Mouse (Mus musculus) cerebellum, postnatal 36 days (tissue): ENCODE results near the gene Capn2.

ENCODE experiments used
- DNase-seq, 2 experiments: peaks; one replicate each; pipeline ENCODE4 v3.0.0; 2021 to 2022; ENCODE audit warnings: mixed read lengths in 2 of 2

The Capn2 gene

GRCm38 (mm10) chr1:182516758-182517676 lies at the start of gene Capn2:
Gene Capn2 (minus strand): TSS chr1:182517608.
- peak; percentile 85 to 86 for DNase-seq

DNA sequence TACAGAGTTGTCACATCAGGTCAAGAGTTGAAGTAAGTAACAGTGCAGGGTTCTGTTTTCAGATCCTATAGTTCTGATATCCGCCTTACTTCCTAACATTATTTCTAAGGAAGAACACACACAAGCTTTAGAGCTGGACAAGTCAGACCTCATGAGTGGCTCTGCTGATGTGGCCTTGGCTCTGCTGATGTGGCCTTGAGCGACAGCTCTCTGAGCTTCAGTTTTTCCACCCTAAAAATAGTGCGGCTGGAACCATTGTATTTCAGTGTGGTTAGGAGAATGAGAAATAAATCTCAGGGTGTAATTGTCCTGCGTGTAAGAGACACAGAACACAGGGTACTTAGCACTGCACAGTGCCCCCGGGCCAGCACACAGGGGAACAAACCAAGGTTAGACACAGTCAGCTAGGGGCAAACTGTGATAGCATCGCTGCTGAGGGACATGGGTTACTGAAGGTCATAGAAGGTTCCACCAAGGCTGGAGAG lies 48.0 kb upstream of the Capn2 start:
- no peak for DNase-seq

GRCm38 (mm10) chr1:182564408-182565120 lies 47.2 kb upstream of the Capn2 start, which contains the start of gene Capn8:
Gene Capn8 (plus strand): TSS chr1:182565007.
- DNase-seq, result no peak

- DNase-seq, result no peak
Measured at GRCm38 (mm10) chr1:182562576-182563370, 45.4 kb upstream of the Capn2 start.

GRCm38 (mm10) chr1:182561945-182562514 lies 44.6 kb upstream of the Capn2 start:
- DNase-seq, result no peak

- peak; percentile 28 to 34 for DNase-seq
Measured at GRCm38 (mm10) chr1:182560390-182561098, 43.1 kb upstream of the Capn2 start.

GRCm38 (mm10) chr1:182559530-182559929 lies 42.1 kb upstream of the Capn2 start:
- DNase-seq, result no peak

- DNase-seq, result no peak
Measured at GRCm38 (mm10) chr1:182558271-182558670, 40.9 kb upstream of the Capn2 start.

DNA sequence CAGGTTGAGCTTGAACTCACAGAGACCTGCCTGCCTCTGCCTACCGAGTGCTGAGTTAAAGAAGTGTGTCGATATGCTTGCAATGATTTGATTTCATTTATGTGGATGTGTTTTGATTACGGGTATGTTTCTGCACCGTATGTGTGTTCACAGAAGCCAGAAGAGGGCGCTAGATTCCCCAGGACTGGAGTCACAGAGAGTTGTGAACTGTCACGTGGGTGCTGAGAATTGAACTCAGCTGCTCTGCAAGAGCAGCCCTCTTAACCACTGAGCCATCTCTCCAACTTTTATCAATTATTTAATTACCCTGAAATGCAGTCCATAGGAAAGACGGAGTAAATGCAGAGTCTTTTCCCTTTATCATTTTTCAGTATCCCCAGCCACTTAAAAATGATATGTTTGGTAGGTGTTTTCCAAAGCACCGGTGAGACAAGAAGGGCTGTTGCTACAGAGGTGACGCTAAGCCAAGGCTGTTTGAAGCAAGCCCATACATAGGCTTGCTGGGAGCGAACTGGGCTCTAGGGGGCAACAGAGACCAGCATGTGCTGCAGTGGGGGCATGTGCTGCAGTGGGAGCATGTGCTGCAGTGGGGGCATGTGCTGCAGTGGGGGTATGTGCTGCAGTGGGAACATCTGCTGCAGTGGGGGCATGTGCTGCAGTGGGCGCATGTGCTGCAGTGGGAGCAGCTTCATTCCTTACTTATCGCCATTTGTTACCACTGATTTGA lies 36.4 kb upstream of the Capn2 start:
- DNase-seq, result peak; percentile 40 to 53

DNA sequence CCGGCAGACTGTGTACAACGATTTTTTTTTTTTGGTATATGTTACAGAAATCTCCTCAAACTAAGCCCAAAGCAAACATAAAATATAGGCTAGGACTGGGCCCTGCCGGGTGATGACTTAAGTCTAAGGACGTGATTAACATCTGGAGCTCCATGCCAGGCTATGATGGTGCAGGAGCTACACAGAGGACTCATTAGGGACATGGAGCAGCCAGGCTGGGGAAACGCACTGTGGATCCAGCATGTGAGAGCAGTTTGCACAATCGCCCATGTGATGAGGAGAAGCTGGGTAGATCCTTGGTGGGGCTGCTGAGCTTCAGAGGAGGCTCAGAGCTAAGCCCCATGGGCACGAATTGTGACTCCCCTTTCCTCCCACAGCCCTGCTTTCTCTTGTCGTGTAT lies 33.4 kb upstream of the Capn2 start:
- DNase-seq, result no peak

DNA sequence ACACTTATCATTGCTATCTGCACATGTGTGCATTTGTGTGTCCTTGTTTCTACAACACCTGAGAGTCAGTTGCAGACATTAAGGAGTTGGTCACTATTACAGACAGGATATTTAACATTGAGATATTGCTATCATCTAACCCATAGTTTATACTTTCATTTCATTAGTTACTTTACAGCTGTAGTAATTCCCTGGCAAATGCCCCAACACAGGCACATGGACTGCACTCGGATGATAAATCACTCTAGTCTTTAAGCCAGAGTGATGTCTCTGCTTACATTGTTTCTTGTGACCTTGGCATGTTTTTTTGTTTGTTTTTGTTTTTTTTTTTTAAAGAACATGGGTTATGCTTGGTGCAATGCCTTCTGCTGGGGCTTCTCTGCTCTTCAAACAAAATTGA lies 26.5 kb upstream of the Capn2 start:
- DNase-seq, result no peak

GRCm38 (mm10) chr1:182543136-182543535 lies 25.7 kb upstream of the Capn2 start:
- DNase-seq, result no peak

- DNase-seq, result no peak
Measured at GRCm38 (mm10) chr1:182542110-182542509, 24.7 kb upstream of the Capn2 start.

- peak; percentile 66 to 80 for DNase-seq
Measured at GRCm38 (mm10) chr1:182539023-182539940, 21.9 kb upstream of the Capn2 start.

DNA sequence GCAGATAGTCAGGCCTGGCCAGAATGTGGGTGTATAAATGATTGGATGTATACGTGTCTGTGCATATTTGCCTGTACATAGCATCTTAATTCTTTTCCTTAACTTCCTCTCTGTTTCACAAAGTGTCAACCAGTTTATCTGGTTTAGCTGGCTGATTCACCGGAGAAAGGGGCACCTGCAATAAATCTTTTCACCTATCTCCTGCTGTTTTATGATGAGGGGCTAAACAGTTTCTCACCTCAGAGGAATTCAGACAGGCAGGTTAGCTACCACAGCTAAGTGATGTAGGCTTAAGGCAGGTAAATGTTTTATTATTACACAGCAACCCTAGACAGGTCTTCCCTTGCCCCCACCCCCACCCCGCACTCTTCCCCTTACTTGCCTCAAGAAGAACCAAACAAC lies 17.7 kb upstream of the Capn2 start:
- no peak for DNase-seq

DNA sequence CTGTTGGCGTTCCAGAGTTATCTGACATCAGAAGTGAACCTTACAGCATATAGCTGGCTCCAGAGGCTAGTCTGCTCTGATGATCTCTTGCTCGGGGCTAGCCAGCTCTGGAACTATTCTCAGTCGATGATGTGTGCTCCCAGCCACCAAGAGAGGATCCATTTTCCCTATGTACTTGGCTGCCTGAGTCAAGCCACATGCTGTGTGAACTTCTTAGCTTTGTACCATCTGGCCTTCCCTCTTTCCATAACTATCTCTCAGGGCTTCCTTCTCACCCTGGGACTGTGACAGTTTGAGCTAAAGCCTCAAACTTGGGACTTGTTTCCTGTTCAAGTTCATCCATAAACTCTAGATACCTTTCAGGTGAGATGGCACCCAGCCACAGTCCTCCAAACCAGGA lies 16.2 kb upstream of the Capn2 start:
- DNase-seq, result no peak

- DNase-seq, result no peak
Measured at GRCm38 (mm10) chr1:182527921-182528858, 10.8 kb upstream of the Capn2 start.

GRCm38 (mm10) chr1:182527261-182527766 lies 9.9 kb upstream of the Capn2 start:
- DNase-seq, result no peak

GRCm38 (mm10) chr1:182525601-182526000 lies 8.2 kb upstream of the Capn2 start:
- no peak for DNase-seq
